Mouse (Mus musculus) midbrain, embryonic 14.5 days (tissue): ENCODE measurements around the gene Ddit4. TPM values are rescaled to one million over a fixed set of nuclear protein-coding genes. Genes with fewer than 3 reads are reported as not detected.

Experiments
- ATAC-seq: fragments of 200-750 bp; cut with Nextera tagmentation; 2 replicates; pipeline ENCODE4 v1.8.0; 2017; ENCODE audit warnings: moderate number of reproducible peaks, moderate library complexity; ENCODE audit not compliant: low FRiP score, low TSS enrichment
- DNase-seq: peaks from one replicate; pipeline ENCODE4 v3.0.0-alpha.2; 2015
- H3K27ac ChIP-seq: fragments of 300-500 bp; sonication (generic); replicated peaks from 2 replicates; pipeline ENCODE4 v1.5.1; 2014; ENCODE audit warnings: mild to moderate bottlenecking, low read depth, low read length, moderate library complexity
- H3K27me3 ChIP-seq: fragments of 300-500 bp; sonication (generic); 2 replicates; pipeline ENCODE4 v1.6.1; 2014; ENCODE audit warnings: low read length, control low read depth, mixed read lengths; ENCODE audit not compliant: control insufficient read depth, insufficient read depth
- H3K36me3 ChIP-seq: fragments of 300-500 bp; sonication (generic); 2 replicates; pipeline ENCODE4 v1.6.1; 2014; ENCODE audit warnings: low read length, control low read depth; ENCODE audit not compliant: control insufficient read depth, insufficient read depth
- H3K4me1 ChIP-seq: fragments of 300-500 bp; sonication (generic); 2 replicates; pipeline ENCODE4 v1.6.1; 2014; ENCODE audit warnings: mild to moderate bottlenecking, antibody characterized with exemption, low read length, control low read depth; ENCODE audit not compliant: control insufficient read depth, insufficient read depth
- H3K4me2 ChIP-seq: fragments of 300-500 bp; sonication (generic); 2 replicates; pipeline ENCODE4 v1.6.1; 2014; ENCODE audit warnings: mild to moderate bottlenecking, low read length, moderate library complexity
- H3K4me3 ChIP-seq: fragments of 300-500 bp; sonication (generic); replicated peaks from 2 replicates; pipeline ENCODE4 v1.5.1; 2014; ENCODE audit warnings: low read depth, low read length
- H3K9ac ChIP-seq: fragments of 300-500 bp; sonication (generic); replicated peaks from 2 replicates; pipeline ENCODE4 v1.6.1; 2014; ENCODE audit warnings: mild to moderate bottlenecking, low read length, moderate library complexity
- H3K9me3 ChIP-seq: fragments of 300-500 bp; sonication (generic); 2 replicates; pipeline ENCODE4 v1.6.1; 2016; ENCODE audit warnings: low read length, control low read depth, mixed read lengths; ENCODE audit not compliant: control insufficient read depth
- WGBS: fragments of 180-500 bp; shearing (Covaris S2); extraction: QIAGEN DNeasy Blood & Tissue Kit; methylation state at CpG from one replicate; pipeline ENCODE4 v1.1.7; 2014; 5-methylcytosine and 5-hydroxymethylcytosine counted together
- polyA plus RNA-seq: library from polyadenylated mRNA; unstranded; fragments of >200 nt; fragmentation: Nextera tagmentation; extraction: Ambion mirVana; gene quantifications from 2 replicates; pipeline ENCODE4 v1.2.1, GENCODE M21; 2014

Gene Ddit4
- polyA plus RNA-seq, 1 experiment from 2014 or later, result 6.2 TPM

DNA sequence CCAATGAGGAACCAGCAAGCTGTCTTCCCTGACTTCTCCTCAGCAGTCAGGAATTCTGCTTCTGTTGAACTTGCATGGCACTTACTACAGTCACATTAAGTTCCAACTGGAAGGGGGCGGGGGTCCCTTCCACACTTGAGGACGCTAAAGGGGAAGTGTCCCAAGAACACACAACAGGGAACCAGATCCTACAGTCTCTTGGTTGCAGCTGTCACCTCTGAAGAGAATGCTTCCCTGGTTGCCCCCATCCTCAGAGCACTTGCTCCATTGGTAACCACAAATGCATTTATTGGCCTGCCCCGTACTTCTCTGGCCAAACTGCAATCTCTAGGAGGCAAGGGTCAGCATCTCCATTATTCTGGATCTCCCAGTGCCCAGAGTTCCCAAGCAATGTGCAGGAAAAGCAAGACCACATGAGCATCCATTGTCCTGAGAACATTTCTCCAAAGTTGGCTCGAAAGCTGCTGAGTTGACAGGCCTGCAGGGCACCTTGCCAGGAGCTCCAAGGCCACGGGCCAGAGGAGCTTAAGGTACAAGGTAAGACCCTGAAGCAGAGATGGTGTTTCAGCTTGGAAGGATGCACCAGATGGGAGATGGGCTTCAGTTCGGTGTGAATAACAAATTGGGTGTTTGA is 15.8 kb upstream of the Ddit4 start:
- H3K4me3 ChIP-seq, result no peak overlapping the region
- no peak overlapping the region for H3K9ac ChIP-seq
- H3K36me3 ChIP-seq, result no peaks in the 10 kb centered on the region
- ATAC-seq, result no peak
- 89% methylated on average over 6 of the region's 6 CpGs for WGBS
- H3K27ac ChIP-seq, result no peak overlapping the region
- no peak for DNase-seq
- no peaks in the 10 kb centered on the region for H3K9me3 ChIP-seq
- H3K4me2 ChIP-seq, result no peak overlapping the region
- H3K4me1 ChIP-seq, result peaks cover 20% of the 10 kb centered on the region
- no peaks in the 10 kb centered on the region for H3K27me3 ChIP-seq

DNA sequence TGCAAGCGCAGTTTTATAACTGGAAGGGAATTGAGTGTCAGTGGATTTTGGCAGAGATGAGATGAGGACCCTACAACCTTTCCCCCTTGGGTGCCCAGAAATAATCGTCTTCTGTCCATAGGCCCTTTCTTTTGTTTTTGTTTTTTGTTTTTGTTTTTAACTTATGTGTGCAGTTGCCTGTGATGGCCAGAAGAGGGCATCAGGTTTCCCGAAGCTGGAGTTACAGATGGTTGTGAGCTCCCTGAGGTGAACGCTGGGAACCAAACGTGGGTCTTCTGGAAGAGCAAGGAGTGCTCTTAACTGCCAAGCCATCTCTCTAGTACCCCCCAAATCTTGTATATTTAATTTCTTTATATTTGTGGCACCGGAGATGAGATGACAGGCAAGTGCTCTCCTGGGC is 15.1 kb upstream of the Ddit4 start:
- H3K4me2 ChIP-seq, result no peak overlapping the region
- no peak overlapping the region for H3K9ac ChIP-seq
- no peak overlapping the region for H3K4me3 ChIP-seq
- no peak overlapping the region for H3K27ac ChIP-seq
- ATAC-seq (no peak), DNase-seq (no peak)
- no peaks in the 10 kb centered on the region for H3K36me3 ChIP-seq
- 89% methylated on average over 6 of the region's 6 CpGs for WGBS
- H3K27me3 ChIP-seq, result no peaks in the 10 kb centered on the region
- H3K9me3 ChIP-seq, result no peaks in the 10 kb centered on the region
- H3K4me1 ChIP-seq, result peaks cover 16% of the 10 kb centered on the region

DNA sequence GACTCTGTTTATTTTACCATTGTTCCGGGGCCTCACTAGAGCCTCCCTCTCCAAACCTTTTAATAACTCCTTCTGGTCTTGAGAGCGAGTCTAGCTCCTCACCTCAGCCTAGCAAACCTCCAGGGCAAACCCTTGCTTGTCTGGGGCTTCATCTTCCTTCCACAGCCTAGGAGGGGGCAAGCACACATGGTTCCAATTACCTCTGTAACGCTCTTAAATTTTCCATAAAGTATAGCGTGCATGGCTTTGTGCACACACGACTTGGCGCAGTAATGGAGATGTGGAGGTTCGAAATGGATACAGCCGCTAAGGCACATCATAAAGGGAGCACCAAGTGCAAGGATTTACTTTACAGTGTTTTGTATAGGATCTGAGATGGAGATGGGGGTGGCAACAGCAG is 14.2 kb upstream of the Ddit4 start:
- Histone ChIP-seq H3K4me1 (peaks cover 16% of the 10 kb centered on the region), H3K27me3 (no peaks in the 10 kb centered on the region), H3K9me3 (no peaks in the 10 kb centered on the region), H3K9ac (no peak overlapping the region), H3K4me3 (no peak overlapping the region), H3K36me3 (no peaks in the 10 kb centered on the region), H3K4me2 (no peak overlapping the region), H3K27ac (no peak overlapping the region)
- WGBS, result 74% methylated on average over 8 of the region's 8 CpGs
- no peak for ATAC-seq
- no peak for DNase-seq

DNA sequence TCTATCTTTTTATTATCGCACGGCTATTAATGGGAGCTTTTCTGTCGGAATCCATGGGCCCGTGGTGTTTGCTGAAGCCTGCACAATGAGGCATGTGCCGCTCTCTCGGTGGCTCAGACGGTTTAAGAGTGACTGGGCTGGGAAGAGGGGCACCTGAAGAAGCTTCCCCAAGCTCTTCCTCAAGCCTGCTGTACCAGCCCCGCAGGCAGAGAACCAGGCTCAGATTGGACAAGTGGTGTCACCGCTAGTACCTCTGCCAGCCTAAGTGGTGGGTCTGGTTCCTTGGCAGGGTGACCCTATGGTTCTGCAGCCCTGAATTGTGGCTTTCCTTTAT is 13.7 kb upstream of the Ddit4 start:
- 36% methylated on average over 9 of the region's 9 CpGs for WGBS
- DNase-seq (no peak), ATAC-seq (no peak)
- H3K27ac ChIP-seq, result peak overlapping the region; percentile 49; the same call in 1 of the 2 replicates
- peaks cover 12% of the 10 kb centered on the region for H3K4me1 ChIP-seq
- H3K4me2 ChIP-seq, result peak overlapping the region; percentile 47; the same call in 1 of the 2 replicates
- no peaks in the 10 kb centered on the region for H3K9me3 ChIP-seq
- no peaks in the 10 kb centered on the region for H3K36me3 ChIP-seq
- H3K27me3 ChIP-seq, result no peaks in the 10 kb centered on the region
- H3K9ac ChIP-seq, result no peak overlapping the region; the same call in 1 of the 2 replicates
- no peak overlapping the region for H3K4me3 ChIP-seq

DNA sequence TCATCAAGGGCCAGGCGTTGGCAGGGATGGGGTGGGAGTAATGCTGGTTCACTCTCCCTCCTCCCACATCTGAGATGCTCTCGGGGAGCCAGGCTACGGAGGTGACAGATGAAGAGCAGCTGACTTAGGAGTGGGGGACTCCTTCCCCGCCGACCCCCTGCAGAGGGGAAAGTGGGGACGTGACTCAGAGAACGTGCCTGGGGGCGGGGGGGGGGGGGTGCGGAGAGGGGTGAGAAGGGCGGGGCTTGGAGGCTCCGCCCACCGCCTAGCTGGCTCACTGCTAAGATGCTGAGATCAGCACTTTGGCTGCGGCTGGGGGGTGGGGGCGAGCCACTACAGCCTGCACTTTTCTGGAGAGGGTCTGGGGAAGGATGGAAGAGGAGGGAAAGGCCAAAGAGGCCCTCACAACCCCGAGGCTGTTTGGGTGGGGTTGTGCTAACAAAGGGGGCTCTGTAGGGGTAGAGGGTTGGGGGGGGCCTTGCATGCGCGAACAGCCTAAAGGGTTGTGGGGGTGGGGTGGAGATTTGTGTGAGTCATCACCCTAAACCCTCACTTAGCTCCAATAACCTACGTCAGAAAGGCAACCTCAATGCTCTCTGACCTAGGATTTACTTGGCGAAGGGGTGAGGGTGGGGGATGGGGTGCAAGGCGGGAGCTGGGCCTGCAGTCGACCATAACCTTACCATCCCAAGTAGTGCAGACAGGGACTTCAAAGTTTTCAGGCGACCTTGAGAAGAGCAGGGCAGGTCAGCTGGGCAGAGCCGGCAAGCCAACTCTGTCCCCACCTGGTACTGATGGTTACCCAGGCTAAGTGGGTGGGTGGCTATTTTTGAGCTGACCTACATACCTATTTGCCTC is 13.1 kb upstream of the Ddit4 start:
- H3K4me2 ChIP-seq, result peak overlapping the region; percentile 47
- peaks cover 9% of the 10 kb centered on the region for H3K4me1 ChIP-seq
- no peak overlapping the region; the same call in 1 of the 2 replicates for H3K9ac ChIP-seq
- H3K27me3 ChIP-seq, result no peaks in the 10 kb centered on the region
- WGBS, result 5% methylated on average over 19 of the region's 23 CpGs
- H3K27ac ChIP-seq, result peak overlapping the region; percentile 49; the same call in 1 of the 2 replicates
- ATAC-seq (peak; percentile 73), DNase-seq (peak; percentile 72)
- no peaks in the 10 kb centered on the region for H3K36me3 ChIP-seq
- H3K4me3 ChIP-seq, result 0 out of 2 replicates have a peak overlapping the region, but pooled peaks have one; percentile 8
- no peaks in the 10 kb centered on the region for H3K9me3 ChIP-seq

DNA sequence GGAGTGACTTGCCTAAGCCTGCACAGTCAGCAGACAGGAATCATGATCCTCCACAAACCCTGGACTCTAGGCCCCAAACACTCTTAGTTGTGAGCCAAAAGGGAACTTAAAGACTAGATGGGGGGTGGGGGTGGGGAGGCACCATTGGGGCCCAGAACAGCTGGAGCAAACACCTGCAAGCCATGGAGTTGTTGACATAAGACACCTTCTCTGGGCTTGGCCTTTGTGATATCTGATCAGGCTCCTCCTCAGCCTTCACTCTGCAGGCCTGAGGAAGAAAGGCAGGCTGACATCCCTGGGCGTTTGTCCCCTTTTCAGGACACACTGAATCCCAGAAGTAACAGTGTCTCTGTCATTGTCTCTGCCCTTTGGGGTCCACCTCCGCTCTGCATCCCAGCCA is 12.0 kb upstream of the Ddit4 start:
- Histone ChIP-seq H3K4me2 (no peak overlapping the region), H3K27ac (0 out of 2 replicates have a peak overlapping the region, but pooled peaks have one; percentile 32), H3K27me3 (no peaks in the 10 kb centered on the region), H3K4me3 (no peak overlapping the region), H3K36me3 (no peaks in the 10 kb centered on the region), H3K4me1 (peaks cover 15% of the 10 kb centered on the region), H3K9ac (no peak overlapping the region), H3K9me3 (no peaks in the 10 kb centered on the region)
- ATAC-seq, result no peak
- WGBS, result 64% methylated on average over 2 of the region's 2 CpGs
- DNase-seq, result no peak

DNA sequence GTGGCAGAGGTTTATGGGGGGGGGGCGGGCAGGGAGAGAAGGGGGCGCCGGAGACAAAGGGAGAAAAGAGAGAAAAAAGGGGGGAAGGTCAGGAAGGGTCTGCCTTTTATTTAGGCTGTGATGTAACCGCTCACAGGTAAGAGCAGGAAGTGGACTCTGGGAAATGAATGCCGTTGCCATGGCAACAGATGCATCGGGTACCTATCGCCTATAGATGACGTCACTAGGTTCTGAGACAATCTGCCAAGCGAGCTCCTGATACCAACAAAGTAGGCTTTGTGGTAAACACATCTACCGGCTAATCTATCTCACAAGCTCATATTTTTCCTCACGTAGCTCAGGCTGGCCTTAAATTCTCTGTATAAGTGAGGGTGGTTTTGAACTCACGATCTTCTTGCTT is 7.9 kb upstream of the Ddit4 start:
- no peak overlapping the region for H3K4me2 ChIP-seq
- no peak overlapping the region for H3K27ac ChIP-seq
- H3K36me3 ChIP-seq, result no peaks in the 10 kb centered on the region
- ATAC-seq (no peak), DNase-seq (peak; percentile 68)
- WGBS, result 80% methylated on average over 12 of the region's 12 CpGs
- no peaks in the 10 kb centered on the region for H3K9me3 ChIP-seq
- H3K4me1 ChIP-seq, result peaks cover 25% of the 10 kb centered on the region
- H3K9ac ChIP-seq, result no peak overlapping the region
- no peak overlapping the region for H3K4me3 ChIP-seq
- no peaks in the 10 kb centered on the region for H3K27me3 ChIP-seq

DNA sequence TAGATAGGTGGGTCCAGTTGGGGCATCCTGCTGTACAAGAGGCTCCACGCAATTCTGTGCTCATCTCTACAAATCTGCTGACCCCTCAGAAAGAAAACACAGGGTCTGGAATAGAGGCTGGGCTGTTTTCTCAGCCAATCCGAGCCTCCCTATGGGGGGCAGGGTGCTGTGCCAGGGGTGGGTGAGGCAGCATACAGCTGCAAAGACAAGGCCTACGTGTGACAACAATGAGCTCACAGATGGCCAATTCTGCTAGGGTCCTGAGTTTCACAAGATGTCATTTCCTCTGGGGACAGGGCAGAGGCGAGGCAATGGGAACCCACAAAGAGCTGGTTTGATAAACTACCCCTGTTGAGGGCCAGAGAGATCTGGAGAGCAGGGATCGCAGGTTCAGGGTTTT is 6.8 kb upstream of the Ddit4 start:
- DNase-seq (peak; percentile 67), ATAC-seq (peak; percentile 53)
- H3K27ac ChIP-seq, result peak overlapping the region; percentile 73
- H3K36me3 ChIP-seq, result no peaks in the 10 kb centered on the region
- no peaks in the 10 kb centered on the region for H3K27me3 ChIP-seq
- H3K4me3 ChIP-seq, result no peak overlapping the region
- peaks cover 26% of the 10 kb centered on the region for H3K4me1 ChIP-seq
- 23% methylated on average over 5 of the region's 5 CpGs for WGBS
- no peaks in the 10 kb centered on the region for H3K9me3 ChIP-seq
- H3K9ac ChIP-seq, result peak overlapping the region; percentile 44; the same call in 1 of the 2 replicates
- peak overlapping the region; percentile 53 for H3K4me2 ChIP-seq
